Mouse (Mus musculus) testis, postnatal 14 days (tissue): ENCODE results near the gene Kitl.

Experiments used
- DNase-seq: peaks from one replicate; pipeline ENCODE4 v3.0.0; 2021; ENCODE audit warnings: low spot score

The Kitl gene

DNA sequence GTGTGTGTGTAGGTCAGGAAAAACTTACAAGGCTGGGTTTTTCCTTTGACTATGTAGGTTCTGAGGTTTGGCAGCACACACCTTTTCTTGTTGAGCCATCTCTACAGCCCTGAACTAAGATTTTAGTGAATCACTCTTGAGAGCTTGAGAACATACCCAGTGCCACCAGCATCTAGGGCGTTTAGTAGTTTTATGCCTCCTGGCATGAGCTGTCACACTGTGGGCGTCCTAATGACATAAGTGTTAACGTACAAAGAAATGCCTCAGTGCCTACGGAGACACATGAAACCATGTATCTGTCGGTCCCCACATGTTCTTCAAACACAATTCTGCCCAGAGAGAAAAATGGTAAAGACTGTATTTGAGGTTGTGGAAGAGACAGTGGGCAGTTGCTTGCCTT is 15.0 kb downstream of the Kitl start:
- DNase-seq, result no peak

DNA sequence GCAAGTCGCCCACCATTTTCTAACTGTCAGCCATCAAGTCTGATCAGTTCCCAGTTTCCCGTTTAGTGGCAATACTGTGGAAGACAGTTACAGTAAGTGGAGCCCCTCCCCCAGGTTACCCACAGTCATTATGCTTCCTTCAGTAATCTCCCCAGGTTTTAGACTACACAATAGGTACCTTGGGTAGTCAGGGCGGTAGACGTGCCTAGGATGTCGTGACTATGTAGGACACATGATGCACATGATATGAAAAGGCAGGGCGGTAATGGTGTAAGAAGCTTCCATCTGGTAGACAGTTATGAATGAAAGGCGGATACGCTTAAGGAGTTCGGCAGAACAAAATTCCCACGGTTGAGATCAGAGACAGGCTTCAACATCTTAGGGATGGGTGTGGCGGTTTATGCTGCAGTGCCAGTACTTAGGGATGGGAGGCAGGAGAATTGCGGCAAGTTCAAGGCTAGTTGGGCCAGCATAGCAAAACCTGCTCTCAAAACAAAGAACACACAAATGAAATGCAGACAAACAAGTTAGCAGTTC is 15.6 kb downstream of the Kitl start:
- no peak for DNase-seq

DNA sequence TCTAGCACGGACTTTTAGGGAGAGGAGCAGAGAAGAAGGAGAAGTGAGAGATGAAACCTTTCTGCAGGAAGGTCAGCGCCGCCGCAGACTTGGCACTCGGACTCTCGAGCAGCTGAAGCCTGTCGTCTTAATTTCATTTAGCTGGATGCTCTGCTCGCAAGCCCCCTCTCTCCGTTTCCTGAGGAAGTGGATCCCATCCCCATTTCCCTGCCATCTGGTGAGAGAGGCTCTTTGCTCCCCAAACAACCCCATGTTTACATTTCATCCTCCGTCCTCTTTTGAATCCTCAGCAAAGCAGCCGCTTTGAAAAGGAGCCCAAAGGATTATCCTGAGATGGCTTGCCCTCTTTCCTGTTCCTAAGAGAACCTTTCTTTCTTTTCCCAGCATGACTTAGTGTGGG is 16.2 kb downstream of the Kitl start:
- DNase-seq, result no peak

DNA sequence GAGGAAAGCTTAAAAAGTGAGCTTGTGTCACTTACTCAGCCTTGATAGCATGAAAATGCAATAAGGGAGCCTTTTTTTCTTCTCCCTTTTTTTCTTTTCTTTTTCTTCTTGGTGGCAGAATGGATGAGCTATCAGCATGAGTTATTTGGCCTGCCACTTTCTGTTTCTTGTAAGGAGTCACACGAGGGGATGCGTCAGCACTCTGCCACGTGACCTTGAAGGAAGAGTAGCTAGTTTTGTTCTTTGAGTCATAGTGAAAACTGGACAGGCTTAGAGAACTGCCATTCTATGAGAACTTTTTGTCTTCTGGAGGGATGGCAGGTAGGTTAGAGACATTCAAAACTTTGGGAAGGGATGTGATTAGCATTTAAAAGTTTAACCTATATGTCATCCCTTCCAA is 17.1 kb downstream of the Kitl start:
- no peak for DNase-seq

DNA sequence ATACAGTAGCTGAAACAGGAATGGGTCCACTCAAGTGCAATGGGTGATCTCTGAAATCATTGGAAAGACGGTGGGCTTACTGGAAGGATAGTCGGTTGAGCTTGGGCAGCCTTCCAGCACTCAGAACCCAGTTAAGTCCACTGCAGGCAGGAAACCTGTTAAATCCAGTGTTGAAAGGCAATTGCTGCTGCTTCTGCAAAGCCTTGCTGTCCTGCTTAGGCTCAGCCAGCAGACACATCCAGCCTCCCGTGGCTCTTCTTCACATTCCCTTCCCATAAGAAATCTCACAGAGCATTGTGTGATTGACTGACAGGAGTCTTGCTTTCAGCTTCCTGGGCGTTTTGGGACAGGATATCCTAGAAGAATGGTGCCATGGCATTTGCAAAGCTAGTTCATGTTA is 20.6 kb downstream of the Kitl start:
- DNase-seq, result no peak

DNA sequence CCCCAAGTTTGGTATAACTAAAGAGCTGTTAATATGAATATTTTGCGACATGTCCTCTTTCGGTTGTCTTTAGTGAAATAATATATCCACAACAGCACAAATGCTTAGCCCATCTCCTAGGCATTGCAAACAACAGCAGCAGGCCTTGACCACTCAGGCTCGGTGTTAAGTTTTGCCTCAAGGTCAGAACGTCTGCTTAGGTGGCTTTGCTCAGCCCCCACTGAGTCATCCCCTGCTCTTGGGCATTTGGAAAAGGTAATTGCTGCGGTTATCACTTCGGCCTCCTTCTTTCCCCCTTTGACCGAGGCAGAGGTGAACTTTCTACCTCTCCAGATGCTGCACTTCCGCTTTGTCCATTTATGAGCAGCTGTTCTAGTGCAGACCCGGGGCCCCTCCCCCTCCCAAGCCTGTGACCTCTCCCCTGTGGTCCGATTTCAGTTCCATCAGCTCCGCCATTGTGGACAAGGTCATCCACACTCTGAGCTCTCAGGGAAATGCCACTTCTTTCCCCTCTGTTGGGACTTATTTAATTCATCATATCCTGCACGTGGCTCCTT is 23.0 kb downstream of the Kitl start:
- no peak for DNase-seq

DNA sequence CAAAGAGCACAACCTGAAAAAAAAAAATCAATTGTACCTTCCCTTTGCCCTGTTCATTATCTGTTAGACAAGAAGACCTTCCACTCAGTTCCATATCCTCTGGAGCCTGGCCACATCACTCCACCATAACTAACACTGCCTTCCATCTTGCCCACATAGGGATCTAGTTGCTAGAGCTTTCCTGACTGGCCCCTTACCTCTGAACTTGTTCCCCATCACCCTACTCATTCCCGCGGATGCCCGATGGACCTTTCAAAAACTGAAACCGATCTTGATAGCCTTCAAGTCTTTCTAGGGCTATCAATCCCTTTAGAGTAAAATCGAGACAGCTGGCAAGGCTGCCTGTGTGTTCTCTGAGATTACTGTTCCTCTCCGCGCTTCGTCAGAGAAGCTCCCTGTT is 23.6 kb downstream of the Kitl start:
- no peak for DNase-seq

DNA sequence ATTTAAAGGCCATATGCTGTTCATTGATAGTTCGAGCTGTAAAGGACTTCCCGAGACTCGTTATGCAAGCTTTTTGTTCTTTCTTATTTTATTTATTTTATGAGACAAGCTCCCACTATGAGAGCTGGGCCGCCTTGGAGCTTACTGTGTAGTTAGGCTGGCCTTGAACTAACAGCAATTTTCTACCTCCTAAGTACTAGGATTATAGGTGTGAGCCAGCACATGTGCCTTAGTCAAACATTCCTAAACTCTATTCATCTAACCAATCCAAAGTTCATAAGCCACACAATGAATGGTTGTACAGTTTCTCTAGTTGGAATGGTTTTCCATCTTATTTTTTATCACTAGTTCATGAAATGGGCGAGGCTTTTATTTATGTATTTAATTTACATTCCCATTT is 28.3 kb downstream of the Kitl start:
- no peak for DNase-seq

DNA sequence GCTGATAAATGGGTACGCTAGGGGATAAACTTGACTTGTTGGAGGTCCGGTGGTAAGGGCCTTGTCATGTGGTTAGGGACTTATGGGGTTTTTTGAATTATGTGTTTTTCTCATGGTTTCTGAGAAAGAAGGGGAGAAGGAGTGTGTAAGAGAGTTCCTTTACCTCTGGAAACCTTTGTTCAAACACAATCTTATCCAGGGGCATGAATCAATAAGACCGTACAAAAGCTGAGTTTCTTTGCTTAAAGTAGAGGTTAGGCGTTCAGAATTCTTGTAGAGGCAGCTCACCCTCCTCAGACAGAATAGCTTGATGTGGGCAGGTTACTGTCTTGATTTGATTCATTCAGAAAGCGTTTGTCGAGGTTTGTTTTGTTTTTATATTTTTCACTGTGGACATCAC is 28.7 kb downstream of the Kitl start:
- no peak for DNase-seq

DNA sequence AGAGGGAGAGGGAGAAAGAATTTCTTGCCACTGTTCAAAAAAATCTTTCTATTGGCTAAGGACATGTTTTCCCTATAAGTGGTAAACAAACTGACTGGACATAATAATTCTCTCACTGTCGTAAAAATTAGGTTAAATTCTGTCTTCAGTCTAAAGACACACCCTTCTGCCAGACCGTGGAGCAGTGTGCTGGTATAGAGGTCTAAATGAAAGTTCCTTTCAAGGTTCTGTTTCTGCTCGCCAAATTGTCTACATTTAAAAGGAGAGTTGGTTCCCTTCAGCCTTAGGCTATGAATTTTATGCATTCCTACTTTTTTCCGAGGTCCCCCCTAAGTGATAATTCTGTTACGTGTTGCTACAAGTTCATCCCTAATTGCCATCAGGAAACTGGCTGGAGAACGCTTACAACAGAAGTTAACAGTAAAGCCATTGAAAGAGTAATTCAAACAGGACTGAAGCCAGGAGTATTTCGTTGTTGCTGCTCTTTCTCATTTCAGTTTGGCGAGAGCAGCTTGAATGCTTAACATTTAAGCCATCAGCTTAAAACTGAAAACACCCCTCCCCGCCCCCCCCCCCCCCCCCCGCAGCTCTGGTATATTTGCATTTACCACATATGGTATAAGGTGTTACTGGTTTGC is 35.8 kb downstream of the Kitl start:
- no peak for DNase-seq

DNA sequence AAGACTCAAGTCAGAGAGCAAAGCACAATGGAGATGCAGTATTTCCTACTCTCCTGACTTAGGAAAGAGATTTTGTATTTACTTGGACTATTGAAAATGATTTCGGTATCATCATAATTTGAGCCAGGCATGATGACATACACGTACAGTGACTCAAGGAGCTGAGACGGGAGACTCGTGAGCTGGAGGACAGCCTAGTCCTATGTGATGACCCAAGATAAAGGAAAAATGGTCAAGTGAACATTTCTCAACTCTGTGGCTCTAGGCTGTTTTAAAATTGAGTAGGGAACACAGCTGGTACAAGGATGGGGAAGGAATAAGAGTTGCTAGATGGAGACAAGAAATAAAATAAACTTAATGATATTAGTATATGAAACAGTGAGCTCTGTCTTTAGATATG is 37.0 kb downstream of the Kitl start:
- no peak for DNase-seq

DNA sequence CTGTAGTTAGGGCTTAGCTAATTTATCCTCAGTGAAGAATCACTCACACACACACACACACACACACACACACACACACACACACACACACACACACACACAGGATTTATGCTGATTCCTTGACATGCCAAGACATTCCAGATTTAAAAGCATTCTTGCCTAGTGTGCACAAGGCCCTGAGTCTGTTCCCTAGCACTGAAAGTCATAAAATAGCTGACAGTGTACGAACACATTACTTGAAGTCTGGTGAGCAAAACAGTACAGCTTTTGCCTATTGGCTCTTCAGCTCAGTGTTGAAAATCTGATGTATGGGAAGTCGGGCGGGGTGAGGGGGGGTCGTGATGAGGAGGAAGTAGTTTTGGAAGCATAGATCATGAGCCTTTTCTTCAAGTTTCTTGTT is 37.5 kb downstream of the Kitl start:
- no peak for DNase-seq

DNA sequence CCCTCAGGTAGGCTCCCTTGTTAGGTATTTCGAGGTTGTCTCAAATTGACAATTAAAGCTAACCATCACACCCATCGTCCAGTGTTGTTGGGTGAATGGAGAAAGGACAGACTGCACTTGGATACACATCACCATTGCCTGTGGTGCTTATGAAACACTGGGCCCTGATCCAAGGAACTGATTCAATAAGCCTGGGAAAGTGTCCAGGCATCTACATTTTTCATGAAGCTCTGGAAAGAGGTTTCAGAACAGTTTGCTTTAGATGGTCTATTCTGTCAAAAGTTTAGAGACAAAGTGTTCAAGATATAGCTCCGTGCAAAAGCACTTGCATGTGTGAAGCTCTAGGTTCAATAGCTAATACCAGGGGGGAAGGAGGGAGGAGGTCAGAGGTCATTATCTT is 38.6 kb downstream of the Kitl start:
- DNase-seq, result peak; percentile 15

DNA sequence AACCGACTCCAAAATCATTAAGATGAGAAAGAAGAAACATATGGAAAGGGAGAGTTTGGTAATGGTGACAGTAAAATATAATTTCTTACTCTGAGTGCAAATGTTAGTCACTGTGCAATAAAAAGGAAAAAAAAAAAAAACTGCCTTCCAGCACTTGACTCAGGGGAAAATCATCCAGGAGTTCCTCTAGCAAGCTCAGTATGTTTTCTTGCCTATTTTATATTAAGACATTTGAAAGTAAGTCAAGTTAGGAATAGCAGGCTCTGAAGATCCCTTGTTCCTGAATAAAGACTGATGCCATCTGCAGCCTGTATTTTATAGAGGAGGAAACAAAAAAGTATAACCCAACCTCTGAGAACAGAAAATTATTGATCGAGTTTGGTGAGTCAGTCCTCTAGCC is 39.7 kb downstream of the Kitl start:
- no peak for DNase-seq

DNA sequence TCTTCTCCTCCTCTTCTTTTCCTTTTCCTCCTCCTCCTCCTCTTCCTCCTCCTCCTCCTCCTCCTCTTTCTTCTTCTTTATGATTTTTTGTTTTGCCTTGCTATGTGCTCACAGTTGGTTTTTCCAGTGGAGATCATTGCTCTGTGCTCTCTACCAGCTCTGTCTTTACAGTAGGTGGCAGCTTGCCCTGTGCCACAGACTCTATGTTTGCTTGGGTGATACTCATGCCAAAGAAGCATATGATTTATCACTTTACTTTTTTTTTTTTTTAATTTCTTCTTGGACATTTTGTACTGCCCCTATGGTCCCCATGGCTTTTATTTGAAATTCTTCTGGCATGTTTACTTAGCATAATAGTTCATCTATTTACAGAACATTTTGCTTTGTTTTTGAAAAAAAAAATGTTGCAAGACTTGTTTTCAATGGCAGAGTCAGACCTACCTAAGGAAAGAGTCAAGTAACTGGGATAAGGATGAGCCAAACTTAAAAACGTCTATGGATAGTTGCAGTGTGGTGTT is 41.7 kb downstream of the Kitl start:
- no peak for DNase-seq

DNA sequence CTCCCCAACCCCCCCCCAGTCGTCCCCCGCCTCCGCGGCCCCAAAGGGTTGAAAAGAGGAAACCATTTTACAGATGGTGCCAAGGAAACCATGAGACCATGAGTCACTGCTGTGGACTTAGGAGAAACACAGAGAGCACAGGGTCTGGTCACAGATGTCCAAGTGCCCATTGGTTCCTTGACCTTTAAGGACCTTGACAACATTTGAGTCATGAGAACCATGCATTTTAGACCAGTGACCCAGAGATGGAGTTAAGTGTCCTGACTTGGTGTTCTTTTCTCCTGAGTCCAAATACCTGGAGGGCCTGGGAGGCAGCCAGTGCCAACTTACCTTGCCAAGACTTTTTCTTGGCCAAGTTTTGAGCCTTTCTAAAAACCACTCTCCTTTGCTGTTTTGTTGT is 43.9 kb downstream of the Kitl start:
- no peak for DNase-seq

DNA sequence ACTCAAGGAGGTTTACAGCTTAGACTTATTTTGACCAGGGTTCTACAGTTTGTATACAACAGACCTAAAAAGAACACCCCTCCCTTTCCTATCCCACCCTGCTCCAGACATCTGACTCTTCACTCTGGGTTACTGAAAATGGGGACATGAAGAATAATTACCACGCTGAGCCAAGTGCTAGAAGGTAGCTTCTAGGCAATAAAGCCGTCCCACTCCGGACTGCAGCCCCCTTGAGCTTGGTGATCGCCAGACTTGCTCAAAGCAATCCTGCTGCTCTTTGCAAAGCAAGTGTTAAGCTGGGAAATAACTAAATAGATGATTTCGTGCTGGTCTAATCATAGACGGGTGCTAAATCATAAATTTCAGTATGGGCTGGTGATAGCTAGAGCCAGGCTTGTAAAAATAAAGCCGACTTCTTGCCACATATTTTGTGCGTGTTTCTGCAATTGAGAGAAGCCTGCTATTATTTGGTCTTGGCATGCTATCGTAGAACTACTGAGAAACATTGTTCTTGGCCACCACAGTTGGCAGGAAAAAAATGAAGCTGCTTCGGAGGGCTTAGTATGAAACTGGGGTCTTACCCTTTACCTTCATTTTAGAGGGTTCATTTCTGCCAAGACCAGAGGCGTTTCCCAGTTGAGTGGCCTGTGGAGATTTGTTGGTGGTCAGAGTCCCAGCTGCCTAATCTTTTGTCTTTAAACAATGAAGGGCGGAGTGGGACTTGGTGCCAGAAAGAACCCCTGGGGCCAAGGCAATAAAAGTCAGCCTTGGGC is 50.3 kb downstream of the Kitl start:
- no peak for DNase-seq

DNA sequence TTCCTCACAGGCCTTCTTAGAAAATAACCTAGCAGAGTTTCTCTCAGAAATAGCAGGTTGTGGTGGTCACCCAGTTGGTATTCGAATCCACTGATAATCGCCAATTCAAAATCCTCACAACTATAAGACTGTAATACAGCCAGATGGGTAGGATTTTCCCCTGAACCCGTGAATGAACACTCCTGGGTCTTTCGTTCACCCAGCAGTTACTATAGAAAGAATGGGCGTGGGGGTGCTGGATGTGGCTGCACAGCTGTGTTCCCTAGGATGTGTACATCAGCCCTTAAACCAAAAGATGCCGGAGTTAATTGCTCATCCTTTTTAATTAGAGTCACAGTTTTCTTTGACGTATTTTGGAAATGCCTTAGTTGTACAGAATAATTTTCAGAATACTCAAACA is 50.9 kb downstream of the Kitl start:
- no peak for DNase-seq

DNA sequence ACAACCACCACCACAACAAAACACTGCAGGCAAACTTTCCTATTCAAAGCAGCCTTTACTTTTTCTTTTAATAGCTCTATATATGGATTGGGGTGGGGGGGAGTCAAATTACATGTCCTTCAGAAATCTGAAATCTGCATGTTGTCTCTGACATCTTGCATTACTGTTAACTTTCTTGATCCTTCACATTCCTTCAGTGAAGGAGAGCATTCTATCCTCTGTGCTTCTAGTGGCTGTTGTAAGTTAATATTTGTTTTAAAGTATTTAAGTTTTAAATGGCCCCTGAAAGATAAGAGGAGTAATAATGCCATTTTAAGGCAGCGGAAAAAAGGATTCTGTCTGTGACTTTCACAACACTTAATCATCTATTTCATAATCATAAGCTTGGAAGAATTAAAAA is 57.2 kb downstream of the Kitl start:
- DNase-seq, result no peak

DNA sequence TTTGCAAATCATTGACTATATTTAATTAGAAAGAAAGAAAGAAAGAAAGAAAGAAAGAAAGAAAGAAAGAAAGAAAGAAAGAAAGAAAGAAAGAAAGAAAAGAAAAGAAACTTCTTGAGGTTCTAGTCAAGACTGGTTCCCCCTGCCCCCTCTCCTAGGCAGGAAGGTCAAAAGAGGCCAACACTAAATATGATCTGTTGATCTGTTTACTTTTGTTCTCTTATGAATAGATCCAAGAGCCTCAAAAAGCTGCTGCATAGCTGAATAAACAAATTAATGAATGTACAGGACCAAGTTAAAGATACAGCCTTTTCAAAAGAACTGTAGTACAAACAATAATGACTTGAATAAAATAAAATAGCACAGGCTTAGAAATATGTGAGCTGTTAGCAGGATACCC is 57.7 kb downstream of the Kitl start:
- DNase-seq, result no peak

DNA sequence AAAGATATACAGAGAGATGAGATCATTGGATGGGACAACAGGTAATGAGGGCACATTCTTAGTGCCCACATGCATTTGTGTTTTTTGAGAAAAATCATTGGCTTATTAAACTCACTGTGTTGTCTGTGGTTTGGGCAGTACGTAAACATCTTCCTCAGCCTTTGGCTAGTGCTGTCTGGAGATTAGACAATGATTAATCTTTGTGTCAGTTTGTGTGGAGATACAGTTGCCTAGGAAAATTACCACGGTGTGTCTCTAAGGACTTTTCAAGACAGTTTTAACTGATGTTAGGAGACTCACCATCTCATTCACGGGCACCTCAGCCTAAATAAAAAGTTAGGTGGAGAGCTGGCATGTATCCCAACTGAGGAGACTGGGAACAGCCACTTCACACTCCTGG is 85.7 kb downstream of the Kitl start:
- DNase-seq, result no peak

DNA sequence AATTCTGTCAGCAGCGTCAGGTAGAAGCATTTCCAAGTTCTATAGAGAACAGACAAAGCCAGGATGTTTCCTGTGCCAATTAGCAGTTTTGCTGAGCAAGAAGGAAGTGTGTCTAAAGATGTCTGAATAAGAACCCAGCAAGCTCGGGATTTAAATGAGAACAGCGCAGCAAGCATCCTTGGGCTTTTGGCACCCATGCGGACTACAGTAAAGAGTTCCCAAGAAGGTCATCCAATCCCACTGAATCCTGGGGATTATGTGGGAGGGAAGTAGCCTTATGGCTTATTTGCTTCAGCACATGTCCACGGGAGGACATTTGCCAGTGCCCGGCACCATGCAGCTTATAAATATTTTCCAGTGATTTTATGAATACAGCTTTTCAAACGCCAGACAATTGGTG is 95.8 kb downstream of the Kitl start:
- DNase-seq, result no peak

DNA sequence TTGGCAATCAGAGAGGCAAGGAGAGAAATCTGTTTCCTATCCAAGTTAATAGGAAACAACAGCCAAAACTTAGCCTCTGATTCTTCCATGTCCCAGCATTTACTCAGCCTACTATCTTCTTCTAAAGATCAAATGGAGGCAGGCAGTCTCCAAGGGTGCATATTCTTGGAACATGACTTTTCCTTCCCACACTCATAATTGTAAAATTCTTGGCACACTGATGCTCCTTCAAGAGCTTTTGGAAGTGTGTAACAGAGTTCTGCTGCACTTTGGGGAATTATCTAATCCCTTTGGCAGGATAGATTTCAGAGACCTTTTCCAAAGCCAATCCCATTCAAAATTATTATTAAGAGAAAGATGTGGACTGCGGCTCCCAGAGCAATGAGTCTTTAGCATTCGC is 100.1 kb downstream of the Kitl start:
- no peak for DNase-seq
